Mouse (Mus musculus): ENCODE data around the gene Gm45521. TPM values are rescaled to one million over a fixed set of nuclear protein-coding genes. Genes with fewer than 3 reads are reported as not detected.
A peak's percentile ranks its signal among the peaks of the same experiment; 100 is the strongest.

The Gm45521 gene
- not detected in 2 replicates for polyA plus RNA-seq (2015; fragmentation: Nextera tagmentation; extraction: Ambion mirVana)

- ATAC-seq (ENCODE audit: insufficient read depth, low FRiP score): no peak
- H3K4me1 ChIP-seq (ENCODE audit: control insufficient read depth, insufficient read depth, low read length): peaks cover 27% of the 10 kb centered on the region
- H3K27ac ChIP-seq (ENCODE audit: low read length): peak within 1 kb of the TSS; percentile 60
- no peaks in the 10 kb centered on the region for H3K27me3 ChIP-seq (ENCODE audit: control insufficient read depth, insufficient read depth, low read length)
- WGBS: 69% methylated on average over 9 of the region's 9 CpGs
- no peaks in the 10 kb centered on the region for H3K9me3 ChIP-seq (replicated peaks; ENCODE audit: control insufficient read depth, low read length)
- no peak within 1 kb of the TSS for H3K4me2 ChIP-seq (ENCODE audit: low read depth, low read length)
- H3K9ac ChIP-seq (ENCODE audit: low read length): no peak within 1 kb of the TSS
- H3K36me3 ChIP-seq (ENCODE audit: control insufficient read depth, insufficient read depth, low read length): no peaks in the 10 kb centered on the region
- H3K4me3 ChIP-seq (replicated peaks; ENCODE audit: low read length): no peak within 1 kb of the TSS
Measured at GRCm38 (mm10) chr14:7957049-7957448, at the start of gene Gm45521. Gene Gm45521, plus strand, starts transcription at chr14:7957288.

- ATAC-seq (ENCODE audit: insufficient read depth, low FRiP score): no peak
- 66% methylated on average over 10 of the region's 10 CpGs for WGBS
- peaks cover 4% of the 10 kb centered on the region; the same call in 1 of the 2 replicates for H3K4me1 ChIP-seq (ENCODE audit: control insufficient read depth, insufficient read depth, low read length)
Measured at GRCm38 (mm10) chr14:7909472-7909871, 47.6 kb upstream of the Gm45521 start.

GRCm38 (mm10) chr14:7913842-7914241, 43.2 kb upstream of the Gm45521 start:
- no peak overlapping the region for H3K9ac ChIP-seq (ENCODE audit: low read length)
- no peak overlapping the region for H3K4me3 ChIP-seq (replicated peaks; ENCODE audit: low read length)
- ATAC-seq (ENCODE audit: insufficient read depth, low FRiP score): no peak
- H3K27me3 ChIP-seq (ENCODE audit: control insufficient read depth, insufficient read depth, low read length): no peaks in the 10 kb centered on the region
- no peak overlapping the region for H3K27ac ChIP-seq (ENCODE audit: low read length)
- H3K4me1 ChIP-seq (ENCODE audit: control insufficient read depth, insufficient read depth, low read length): peaks cover 4% of the 10 kb centered on the region; the same call in 1 of the 2 replicates
- H3K36me3 ChIP-seq (ENCODE audit: control insufficient read depth, insufficient read depth, low read length): peaks cover 15% of the 10 kb centered on the region; the same call in 1 of the 2 replicates
- WGBS: 59% methylated on average over 7 of the region's 7 CpGs
- H3K4me2 ChIP-seq (ENCODE audit: low read depth, low read length): no peak overlapping the region
- H3K9me3 ChIP-seq (replicated peaks; ENCODE audit: control insufficient read depth, low read length): no peaks in the 10 kb centered on the region

More at GRCm38 (mm10) chr14:7909472-7909871, 47.6 kb upstream of the Gm45521 start:
- Histone ChIP-seq H3K36me3 (ENCODE audit: control insufficient read depth, insufficient read depth, low read length) (0 out of 2 replicates have a peak, but pooled peaks cover 11% of the 10 kb centered on the region), H3K27me3 (ENCODE audit: control insufficient read depth, insufficient read depth, low read length) (no peaks in the 10 kb centered on the region), H3K27ac (ENCODE audit: low read length) (no peak overlapping the region), H3K9me3 (replicated peaks; ENCODE audit: control insufficient read depth, low read length) (no peaks in the 10 kb centered on the region), H3K4me3 (replicated peaks; ENCODE audit: low read length) (no peak overlapping the region), H3K9ac (ENCODE audit: low read length) (no peak overlapping the region), H3K4me2 (ENCODE audit: low read depth, low read length) (no peak overlapping the region)

GRCm38 (mm10) chr14:7914461-7914860, 42.6 kb upstream of the Gm45521 start:
- WGBS: 40% methylated on average over 4 of the region's 4 CpGs
- Histone ChIP-seq H3K27ac (ENCODE audit: low read length) (no peak overlapping the region), H3K4me1 (ENCODE audit: control insufficient read depth, insufficient read depth, low read length) (peaks cover 6% of the 10 kb centered on the region; the same call in 1 of the 2 replicates), H3K4me2 (ENCODE audit: low read depth, low read length) (no peak overlapping the region), H3K27me3 (ENCODE audit: control insufficient read depth, insufficient read depth, low read length) (no peaks in the 10 kb centered on the region), H3K9ac (ENCODE audit: low read length) (no peak overlapping the region), H3K36me3 (ENCODE audit: control insufficient read depth, insufficient read depth, low read length) (peaks cover 15% of the 10 kb centered on the region; the same call in 1 of the 2 replicates), H3K4me3 (replicated peaks; ENCODE audit: low read length) (no peak overlapping the region), H3K9me3 (replicated peaks; ENCODE audit: control insufficient read depth, low read length) (no peaks in the 10 kb centered on the region)
- ATAC-seq (ENCODE audit: insufficient read depth, low FRiP score): peak; percentile 22; the same call in 1 of the 2 replicates

- Histone ChIP-seq H3K4me1 (ENCODE audit: control insufficient read depth, insufficient read depth, low read length) (peaks cover 14% of the 10 kb centered on the region; the same call in 1 of the 2 replicates), H3K27ac (ENCODE audit: low read length) (no peak overlapping the region), H3K27me3 (ENCODE audit: control insufficient read depth, insufficient read depth, low read length) (no peaks in the 10 kb centered on the region), H3K36me3 (ENCODE audit: control insufficient read depth, insufficient read depth, low read length) (peaks cover 16% of the 10 kb centered on the region; the same call in 1 of the 2 replicates), H3K4me3 (replicated peaks; ENCODE audit: low read length) (no peak overlapping the region), H3K9ac (ENCODE audit: low read length) (no peak overlapping the region), H3K4me2 (ENCODE audit: low read depth, low read length) (no peak overlapping the region), H3K9me3 (replicated peaks; ENCODE audit: control insufficient read depth, low read length) (no peaks in the 10 kb centered on the region)
- ATAC-seq (ENCODE audit: insufficient read depth, low FRiP score): no peak
- 71% methylated on average over 6 of the region's 6 CpGs for WGBS
Measured at GRCm38 (mm10) chr14:7918150-7918991, 38.7 kb upstream of the Gm45521 start.

- no peak overlapping the region for H3K4me2 ChIP-seq (ENCODE audit: low read depth, low read length)
- peaks cover 19% of the 10 kb centered on the region for H3K36me3 ChIP-seq (ENCODE audit: control insufficient read depth, insufficient read depth, low read length)
- no peak for ATAC-seq (ENCODE audit: insufficient read depth, low FRiP score)
- 83% methylated on average over 5 of the region's 5 CpGs for WGBS
- no peak overlapping the region for H3K9ac ChIP-seq (ENCODE audit: low read length)
- H3K4me3 ChIP-seq (replicated peaks; ENCODE audit: low read length): no peak overlapping the region
- H3K27me3 ChIP-seq (ENCODE audit: control insufficient read depth, insufficient read depth, low read length): no peaks in the 10 kb centered on the region
- peaks cover 11% of the 10 kb centered on the region; the same call in 1 of the 2 replicates for H3K4me1 ChIP-seq (ENCODE audit: control insufficient read depth, insufficient read depth, low read length)
- H3K9me3 ChIP-seq (replicated peaks; ENCODE audit: control insufficient read depth, low read length): no peaks in the 10 kb centered on the region
- H3K27ac ChIP-seq (ENCODE audit: low read length): peak overlapping the region; percentile 43
Measured at GRCm38 (mm10) chr14:7919309-7919708, 37.8 kb upstream of the Gm45521 start.

GRCm38 (mm10) chr14:7919921-7920320, 37.2 kb upstream of the Gm45521 start:
- H3K27me3 ChIP-seq (ENCODE audit: control insufficient read depth, insufficient read depth, low read length): no peaks in the 10 kb centered on the region
- H3K36me3 ChIP-seq (ENCODE audit: control insufficient read depth, insufficient read depth, low read length): peaks cover 20% of the 10 kb centered on the region
- H3K27ac ChIP-seq (ENCODE audit: low read length): peak overlapping the region; percentile 43
- WGBS: 41% methylated on average over 4 of the region's 4 CpGs
- peak; percentile 48; the same call in 1 of the 2 replicates for ATAC-seq (ENCODE audit: insufficient read depth, low FRiP score)
- H3K9me3 ChIP-seq (replicated peaks; ENCODE audit: control insufficient read depth, low read length): no peaks in the 10 kb centered on the region
- peaks cover 11% of the 10 kb centered on the region; the same call in 1 of the 2 replicates for H3K4me1 ChIP-seq (ENCODE audit: control insufficient read depth, insufficient read depth, low read length)
- no peak overlapping the region for H3K4me2 ChIP-seq (ENCODE audit: low read depth, low read length)
- H3K4me3 ChIP-seq (replicated peaks; ENCODE audit: low read length): no peak overlapping the region
- no peak overlapping the region for H3K9ac ChIP-seq (ENCODE audit: low read length)

GRCm38 (mm10) chr14:7921459-7921858, 35.6 kb upstream of the Gm45521 start:
- H3K27ac ChIP-seq (ENCODE audit: low read length): no peak overlapping the region
- no peaks in the 10 kb centered on the region for H3K27me3 ChIP-seq (ENCODE audit: control insufficient read depth, insufficient read depth, low read length)
- H3K4me3 ChIP-seq (replicated peaks; ENCODE audit: low read length): no peak overlapping the region
- no peak for ATAC-seq (ENCODE audit: insufficient read depth, low FRiP score)
- no peak overlapping the region for H3K9ac ChIP-seq (ENCODE audit: low read length)
- WGBS: 82% methylated on average over 5 of the region's 5 CpGs
- no peak overlapping the region for H3K4me2 ChIP-seq (ENCODE audit: low read depth, low read length)
- peaks cover 11% of the 10 kb centered on the region; the same call in 1 of the 2 replicates for H3K4me1 ChIP-seq (ENCODE audit: control insufficient read depth, insufficient read depth, low read length)
- H3K9me3 ChIP-seq (replicated peaks; ENCODE audit: control insufficient read depth, low read length): no peaks in the 10 kb centered on the region
- peaks cover 20% of the 10 kb centered on the region for H3K36me3 ChIP-seq (ENCODE audit: control insufficient read depth, insufficient read depth, low read length)

GRCm38 (mm10) chr14:7923635-7924034, 33.5 kb upstream of the Gm45521 start:
- Histone ChIP-seq H3K36me3 (ENCODE audit: control insufficient read depth, insufficient read depth, low read length) (peaks cover 19% of the 10 kb centered on the region), H3K27me3 (ENCODE audit: control insufficient read depth, insufficient read depth, low read length) (no peaks in the 10 kb centered on the region), H3K4me3 (replicated peaks; ENCODE audit: low read length) (no peak overlapping the region), H3K4me2 (ENCODE audit: low read depth, low read length) (no peak overlapping the region), H3K9ac (ENCODE audit: low read length) (no peak overlapping the region), H3K4me1 (ENCODE audit: control insufficient read depth, insufficient read depth, low read length) (peaks cover 11% of the 10 kb centered on the region; the same call in 1 of the 2 replicates), H3K27ac (ENCODE audit: low read length) (no peak overlapping the region), H3K9me3 (replicated peaks; ENCODE audit: control insufficient read depth, low read length) (no peaks in the 10 kb centered on the region)
- ATAC-seq (ENCODE audit: insufficient read depth, low FRiP score): no peak
